Mouse (Mus musculus) WW6 (cell line): ENCODE results near the gene Rtkn2.
A peak's percentile ranks its signal among the peaks of the same experiment; 100 is the strongest.
"Not testable (repeated sequence)": the region's sequence is repeated elsewhere in the genome, so short reads cannot be mapped to it uniquely, and the experiment has no call there.

Experiments used
- DNase-seq: peaks from one replicate; pipeline ENCODE4 v3.0.0-alpha.2; 2013; ENCODE audit warnings: low read depth, low spot score

Rtkn2 gene

DNA sequence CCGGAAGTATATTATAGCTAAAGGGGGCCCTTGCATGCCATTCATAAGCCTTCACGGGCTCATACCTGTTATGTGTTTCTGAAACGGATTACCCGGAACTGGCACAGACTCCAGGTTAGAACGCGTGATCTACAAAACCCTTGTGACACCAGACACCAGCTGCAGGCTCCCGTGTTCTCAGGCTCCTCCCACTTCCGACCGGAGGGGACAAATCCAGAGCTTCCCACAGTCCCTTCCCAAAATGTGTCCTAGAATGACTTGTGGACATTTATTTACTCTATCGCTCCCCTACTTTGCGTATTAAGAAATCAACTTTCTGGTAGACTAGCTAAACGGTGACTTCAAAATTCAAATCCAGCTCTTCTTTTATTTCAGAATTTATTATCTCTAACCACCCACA lies 94.9 kb downstream of the Rtkn2 start:
- peak; percentile 31 for DNase-seq

DNA sequence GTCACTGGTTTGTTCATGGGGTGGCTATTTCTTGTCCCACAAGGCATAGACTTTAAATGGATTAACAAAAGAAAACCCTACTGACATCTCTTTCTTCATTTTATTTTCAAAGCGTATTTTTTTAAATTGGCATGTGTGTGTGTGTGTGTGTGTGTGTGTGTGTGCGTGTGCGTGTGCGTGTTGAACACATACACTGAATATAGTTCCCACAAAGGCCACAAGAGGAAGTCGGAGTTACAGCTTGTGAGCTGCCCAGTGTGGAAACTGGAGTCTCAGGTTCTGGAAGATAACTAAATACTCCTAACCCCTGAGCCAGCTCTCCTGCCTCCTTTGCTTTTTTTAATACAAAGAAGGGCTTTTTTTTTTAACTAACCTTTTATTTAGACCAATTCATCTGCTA lies 95.8 kb downstream of the Rtkn2 start:
- no peak for DNase-seq

DNA sequence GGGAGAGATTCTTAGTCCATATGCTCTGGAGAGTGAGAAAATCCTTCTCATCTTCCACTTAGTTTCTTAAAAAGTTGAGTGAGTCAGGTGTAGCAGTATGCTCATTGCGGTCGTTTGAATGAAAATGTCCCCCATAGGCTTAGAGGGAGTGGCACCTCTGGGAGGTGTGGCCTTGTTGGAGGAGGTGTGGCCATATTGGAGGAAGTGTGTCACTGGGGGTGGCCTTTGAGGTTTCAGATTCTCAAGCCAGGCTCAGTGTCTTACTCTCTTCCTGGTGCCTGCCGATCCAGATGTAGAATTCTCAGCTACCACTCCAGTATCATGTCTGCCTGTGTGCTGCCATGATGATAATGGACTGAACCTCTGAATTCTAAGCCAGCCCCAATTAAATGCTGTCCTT lies 99.3 kb downstream of the Rtkn2 start:
- no peak for DNase-seq

DNA sequence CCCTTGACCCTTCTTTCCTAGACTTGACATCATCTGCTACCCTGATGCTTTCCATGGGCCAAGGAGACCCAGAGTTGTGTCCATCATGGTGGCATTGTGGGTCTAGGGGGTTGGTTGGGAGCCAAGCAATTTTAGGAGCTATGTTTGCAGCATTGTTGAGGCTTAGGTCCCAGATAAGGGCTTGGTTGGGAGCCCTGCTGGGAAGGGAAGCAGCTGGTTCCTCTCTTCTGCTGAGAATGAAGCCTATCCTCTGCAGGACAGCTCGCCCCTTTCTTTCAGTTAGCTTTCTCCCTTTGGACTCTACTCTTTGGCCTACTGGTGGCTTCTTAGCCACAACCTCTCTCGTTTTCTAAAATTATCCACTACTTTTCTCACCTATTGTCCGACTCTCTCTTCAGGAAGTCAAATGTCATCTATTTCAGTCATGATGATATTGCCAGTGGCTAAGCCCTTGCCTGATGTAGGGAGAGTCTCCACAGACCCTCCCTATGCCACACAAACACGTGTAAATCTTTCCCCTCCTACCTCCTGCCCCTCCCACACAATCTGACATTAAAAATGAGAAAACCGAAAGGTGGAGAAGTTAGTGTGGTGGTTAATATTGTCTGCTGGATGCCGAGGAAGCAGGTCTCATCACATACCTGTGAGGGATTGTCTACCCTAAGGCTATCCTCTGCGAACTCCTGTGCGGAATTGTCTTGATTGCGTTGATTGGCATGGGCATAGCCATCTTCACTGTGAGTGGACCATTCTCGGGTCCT lies 100.7 kb downstream of the Rtkn2 start:
- no peak for DNase-seq

DNA sequence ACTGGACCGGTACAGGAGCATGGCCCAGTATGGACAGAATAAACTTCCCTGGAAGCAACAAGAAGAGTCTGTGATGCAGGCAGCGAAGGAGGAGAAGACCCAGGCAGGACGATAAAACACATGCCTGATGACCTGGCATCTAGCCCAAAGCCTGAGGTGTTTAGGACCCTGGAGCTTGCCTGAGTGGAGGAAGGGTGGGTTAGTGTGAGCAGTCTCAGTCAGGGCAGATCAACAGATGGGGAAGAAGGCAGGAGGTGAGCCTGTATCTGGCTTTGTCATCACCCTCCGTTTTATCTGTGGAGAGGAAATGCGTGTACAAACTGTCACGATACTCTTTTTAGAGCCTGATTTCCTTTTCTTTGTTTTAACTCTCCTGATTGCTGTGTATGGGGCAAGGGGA lies 102.3 kb downstream of the Rtkn2 start:
- no peak for DNase-seq

DNA sequence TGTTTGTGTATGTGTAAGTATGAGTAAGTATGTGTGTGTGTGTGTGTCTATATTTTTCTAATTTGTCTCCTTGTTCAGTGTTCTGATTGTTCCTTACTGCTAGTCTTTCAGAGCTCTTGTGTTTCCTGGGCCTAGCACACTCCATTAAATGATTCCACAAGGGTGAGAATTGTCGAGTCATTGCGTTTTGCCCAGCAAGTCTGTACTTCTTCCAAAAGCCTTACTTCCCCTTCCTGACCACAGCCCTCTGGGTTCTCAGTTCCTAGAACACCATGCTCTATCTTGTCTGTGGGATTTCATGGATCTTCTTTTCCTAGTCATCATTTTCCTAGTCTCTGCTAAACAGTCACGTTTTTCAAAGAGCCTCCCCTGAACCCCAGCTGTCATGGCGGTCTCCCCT lies 106.2 kb downstream of the Rtkn2 start:
- DNase-seq = no peak

DNA sequence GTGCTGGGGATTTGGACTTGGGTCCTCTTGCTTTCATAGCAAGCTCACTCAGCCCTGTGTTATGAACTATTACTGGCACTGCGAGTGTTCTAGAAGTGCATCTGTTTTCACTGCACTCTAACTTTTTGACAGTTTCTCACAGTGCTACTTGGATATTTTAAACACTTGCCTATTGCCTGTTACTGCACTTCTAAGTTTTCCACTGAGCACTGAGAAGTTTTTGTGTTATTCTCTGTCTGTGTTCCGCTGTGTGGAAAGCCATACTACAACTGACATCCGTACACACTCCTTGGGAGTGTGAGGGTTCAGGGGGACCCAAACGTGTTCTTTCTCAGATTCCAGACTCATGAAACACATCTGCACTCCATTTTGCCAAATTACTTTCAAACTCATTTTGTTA lies 107.6 kb downstream of the Rtkn2 start:
- DNase-seq = no peak

DNA sequence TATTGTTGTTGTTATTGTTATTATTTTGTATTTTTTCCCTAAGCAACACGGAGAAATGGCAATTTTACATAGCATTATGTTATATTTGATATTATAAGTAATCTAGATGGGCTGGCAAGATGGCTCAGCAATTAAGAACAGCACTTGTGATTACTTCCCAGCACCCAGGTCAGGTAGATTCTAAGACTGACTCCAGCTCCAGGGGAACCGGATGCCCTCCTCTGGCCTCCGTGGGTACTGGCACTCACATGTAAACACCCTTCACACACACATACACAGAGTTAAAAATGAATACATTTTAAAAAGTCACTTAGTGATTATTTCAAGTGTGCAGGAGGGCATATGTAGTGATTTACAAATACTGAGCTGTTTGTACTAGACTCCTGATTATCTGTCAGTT lies 108.4 kb downstream of the Rtkn2 start:
- DNase-seq = no peak

DNA sequence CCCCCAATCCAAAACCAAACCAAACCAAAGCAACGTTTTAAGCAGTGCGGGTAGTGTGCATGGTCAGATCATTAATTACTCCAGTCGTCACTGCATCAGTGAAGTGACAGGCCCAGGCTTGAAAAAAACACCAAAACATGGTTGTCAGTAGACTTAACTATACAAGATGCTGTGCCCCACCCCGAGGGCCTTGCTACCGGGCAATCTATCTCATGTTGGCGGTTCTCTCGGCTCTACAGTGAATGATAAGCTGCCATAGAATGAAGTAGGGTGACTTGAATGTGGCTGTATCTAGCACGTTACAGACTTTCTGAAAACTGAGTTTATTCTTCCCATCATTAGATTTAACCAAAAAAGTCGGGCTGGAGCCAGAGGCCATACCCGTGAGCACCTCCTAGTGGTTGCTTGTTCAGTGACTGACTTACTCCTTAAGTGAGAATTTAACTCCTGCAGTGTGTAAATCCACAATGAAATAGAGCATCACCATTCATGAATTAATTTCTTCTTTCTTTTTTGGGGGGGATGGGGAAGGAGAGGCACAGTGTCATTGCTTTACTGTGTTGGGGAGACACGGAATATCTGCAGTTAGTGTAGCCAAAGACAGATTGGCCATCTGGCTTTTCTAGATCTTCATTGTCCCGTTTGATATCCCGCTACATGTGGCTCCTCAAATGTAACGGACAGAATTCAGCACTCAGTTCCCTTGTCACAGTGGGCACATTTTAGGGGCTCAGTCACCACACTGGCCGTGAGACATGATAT lies 110.2 kb downstream of the Rtkn2 start:
- peak; percentile 20 for DNase-seq

DNA sequence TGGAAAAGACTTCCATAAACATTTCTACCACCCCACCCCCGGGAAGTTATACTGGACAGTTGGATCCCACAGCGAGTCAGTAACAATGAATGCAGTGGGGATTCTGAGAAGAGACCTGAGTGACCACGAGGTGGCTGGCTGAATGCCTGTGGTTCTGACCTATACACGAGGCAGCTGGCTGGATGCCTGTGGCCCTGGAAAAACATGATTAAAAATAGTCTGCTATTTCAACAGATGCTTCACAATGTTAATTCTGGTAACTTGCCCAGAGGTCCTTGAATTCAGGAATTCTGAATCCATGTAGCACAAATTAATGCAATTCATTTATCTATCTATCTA lies 110.8 kb downstream of the Rtkn2 start:
- DNase-seq = no peak

DNA sequence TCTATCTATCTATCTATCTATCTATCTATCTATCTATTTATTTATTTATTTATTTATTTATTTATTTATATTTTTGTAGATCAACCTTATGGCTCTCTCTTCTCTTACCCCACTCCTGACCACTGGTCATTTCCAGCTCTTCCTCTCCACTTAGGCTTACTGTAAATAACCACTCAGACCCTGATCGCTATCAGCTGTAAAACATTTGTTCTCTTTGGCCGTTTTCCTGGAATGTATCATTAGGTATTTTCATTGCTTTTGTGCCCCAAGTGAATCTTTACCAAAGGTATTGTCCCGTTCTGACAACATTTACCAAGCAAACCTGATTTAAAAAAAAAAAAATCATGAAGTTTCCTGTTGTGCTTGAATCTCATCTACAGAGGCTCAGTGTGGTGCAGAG lies 111.2 kb downstream of the Rtkn2 start:
- DNase-seq = no peak

DNA sequence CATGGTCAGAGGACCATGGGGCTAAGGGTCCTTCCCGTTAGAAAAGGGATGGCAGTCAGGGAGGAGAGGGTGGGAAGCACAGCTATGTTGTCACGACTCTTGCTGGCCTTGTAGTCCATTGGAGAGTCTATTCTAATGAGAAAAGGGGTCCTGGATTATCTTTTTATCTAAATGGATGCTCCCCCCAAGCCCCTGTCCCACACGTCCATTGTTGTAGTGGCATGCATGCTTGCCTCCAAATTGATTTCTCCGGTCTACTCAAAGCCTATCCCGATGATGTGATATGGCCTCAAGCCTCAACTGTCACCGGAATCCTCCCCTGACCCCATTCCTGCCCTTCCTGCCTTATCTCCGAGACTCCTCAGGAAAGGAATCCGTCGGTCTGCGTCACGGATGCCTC lies 111.6 kb downstream of the Rtkn2 start:
- DNase-seq = no peak

DNA sequence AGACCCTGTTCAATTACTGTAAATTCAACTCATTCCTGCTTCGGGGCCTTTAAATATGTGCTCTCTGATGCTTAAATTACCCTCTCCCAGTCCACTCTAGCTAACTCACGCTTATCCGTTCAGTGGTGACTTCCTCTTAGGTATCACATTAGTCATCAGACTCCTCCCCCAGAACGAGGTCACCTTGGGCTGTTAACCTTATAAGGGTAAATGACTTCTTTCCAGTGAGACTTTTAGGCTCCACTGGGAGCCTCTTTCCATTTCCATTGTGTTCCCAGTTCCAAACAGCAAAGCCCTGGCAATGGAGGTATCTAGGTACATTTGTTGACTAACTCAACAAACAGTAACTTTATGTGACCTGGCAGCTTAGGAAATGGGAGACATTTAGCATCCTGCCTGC lies 112.5 kb downstream of the Rtkn2 start:
- DNase-seq = peak; percentile 20

DNA sequence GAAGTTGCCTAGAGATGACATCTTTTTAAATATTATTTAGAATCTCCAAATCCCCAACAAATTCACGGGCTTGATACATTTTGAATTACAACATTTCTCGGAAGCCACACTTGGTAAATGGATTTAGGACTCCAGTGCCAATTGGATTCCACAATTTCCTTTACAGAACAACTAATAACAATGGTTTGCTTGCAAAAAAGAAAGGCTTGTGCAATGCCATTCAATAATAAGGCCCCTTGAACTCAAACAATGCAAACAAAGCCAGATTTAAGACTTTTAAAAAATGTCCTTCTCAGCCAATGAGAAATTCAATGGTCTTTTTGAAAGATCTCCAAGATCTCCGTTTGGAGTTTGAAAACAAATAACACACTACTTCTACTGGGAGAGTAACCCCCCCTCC lies 114.1 kb downstream of the Rtkn2 start:
- DNase-seq = no peak

DNA sequence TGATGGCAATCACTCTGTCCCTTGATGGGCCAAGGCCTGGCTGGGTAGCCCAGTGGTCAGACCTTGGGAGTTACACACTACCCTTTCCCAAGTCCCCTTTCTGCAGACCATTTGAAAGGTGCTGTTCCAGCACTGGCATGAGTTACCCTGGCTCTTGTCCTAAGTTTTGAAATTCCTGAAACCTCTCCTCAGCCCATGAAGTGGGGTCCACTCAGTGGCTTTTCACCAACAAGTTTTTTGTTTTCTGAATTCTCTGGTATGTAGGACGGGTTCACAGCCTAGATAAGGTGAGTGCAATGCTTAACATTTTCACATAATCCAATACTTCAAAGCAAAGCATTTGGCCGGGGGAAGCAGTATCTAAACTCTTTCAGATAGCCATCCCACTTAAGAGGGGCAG lies 115.8 kb downstream of the Rtkn2 start:
- no peak for DNase-seq

DNA sequence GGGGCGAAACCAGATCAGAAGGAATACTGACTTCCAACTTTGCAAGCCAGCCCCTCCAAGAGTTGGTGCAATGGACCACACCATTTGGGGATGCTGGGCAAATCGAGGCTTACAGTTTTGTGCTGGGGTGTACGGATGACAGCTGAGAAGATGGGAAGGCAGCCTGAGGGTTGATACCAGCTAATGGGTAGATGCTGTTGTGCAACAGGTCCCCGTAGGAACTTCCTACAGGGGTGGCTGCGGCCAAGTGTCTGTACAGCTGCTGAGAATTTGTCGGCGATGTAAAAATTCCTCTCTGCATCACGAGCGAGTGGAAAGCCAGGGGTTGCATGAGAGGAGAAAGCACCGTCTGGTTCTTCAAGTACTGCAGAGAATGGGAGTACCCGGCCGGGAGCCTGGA lies 117.0 kb downstream of the Rtkn2 start:
- no peak for DNase-seq

DNA sequence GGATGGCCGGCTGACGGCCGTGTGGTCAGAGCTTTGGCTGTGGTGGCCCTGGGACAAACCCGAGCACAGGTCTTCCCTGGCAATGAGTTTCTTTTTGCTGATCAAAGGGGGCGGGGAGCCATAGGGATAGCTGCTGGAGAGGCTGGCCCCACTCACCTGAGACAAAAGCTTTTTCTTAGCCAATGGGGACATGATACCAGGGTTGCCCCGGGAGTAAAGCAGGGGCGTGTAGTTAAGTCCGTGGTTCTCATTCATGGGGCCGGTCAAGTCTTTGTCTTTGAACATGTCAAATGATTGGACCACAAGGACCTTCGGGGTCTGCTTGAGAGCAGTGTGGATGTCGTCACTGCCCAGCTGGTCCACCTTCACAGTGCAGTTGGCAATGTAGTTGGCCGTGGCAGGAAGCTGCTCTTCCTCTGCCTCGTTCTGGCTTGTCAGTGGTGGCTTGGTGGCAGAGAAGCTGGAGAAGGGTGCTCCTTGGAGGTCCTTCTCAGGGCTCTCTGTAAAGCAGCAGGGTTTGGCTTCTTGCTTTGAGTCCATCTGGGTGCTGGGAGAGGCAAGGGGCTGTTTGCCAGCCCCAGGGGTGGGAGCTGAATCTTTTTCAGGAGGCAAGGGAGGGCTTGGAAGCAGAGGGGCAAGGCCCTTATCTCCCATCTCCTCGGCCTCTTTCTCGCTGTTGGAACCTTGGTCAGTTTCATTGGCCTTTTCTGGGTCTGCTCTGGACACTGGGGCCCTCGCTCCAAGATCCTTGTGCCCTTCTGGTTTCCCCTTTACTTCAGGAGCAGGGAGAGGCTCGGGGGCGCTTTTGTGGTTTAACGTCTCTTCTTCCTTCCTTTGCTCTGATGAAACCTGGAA lies 118.7 kb downstream of the Rtkn2 start:
- DNase-seq = no peak

DNA sequence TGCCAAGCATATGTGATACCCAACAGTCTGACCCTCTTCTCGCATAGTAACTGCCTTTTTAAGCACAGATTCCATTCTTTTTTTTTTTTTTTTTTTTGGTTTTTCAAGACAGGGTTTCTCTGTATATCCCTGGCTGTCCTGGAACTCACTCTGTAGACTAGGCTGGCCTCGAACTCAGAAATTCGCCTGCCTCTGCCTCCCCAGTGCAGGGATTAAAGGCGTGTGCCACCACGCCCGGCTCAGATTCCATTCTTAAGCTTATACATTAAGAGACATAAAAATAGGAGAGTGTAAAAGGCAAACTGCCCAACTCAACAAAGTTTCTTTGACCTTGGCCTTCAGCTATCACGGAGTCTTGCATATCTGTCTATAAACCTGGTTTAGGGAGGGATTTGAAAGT lies 120.4 kb downstream of the Rtkn2 start:
- DNase-seq = not testable (repeated sequence)

DNA sequence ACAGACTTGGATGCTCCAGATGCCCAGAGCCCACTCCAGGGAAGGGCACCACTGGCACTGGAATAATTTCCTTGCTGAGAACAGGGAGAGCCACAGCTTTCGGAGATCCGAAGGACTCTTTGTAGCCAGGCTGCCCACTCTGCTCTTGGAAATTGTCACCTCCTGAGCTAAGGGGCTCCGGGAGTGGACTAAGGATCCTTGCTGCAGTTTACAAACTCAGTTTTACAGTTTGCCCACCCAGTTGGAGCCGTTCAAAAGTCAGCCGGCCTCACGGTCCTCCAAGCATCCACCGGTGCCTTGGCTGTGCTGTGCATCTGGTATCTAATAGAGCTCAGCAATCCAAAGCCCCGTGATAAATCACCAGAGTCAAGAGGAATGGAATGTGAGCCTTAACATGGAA lies 121.1 kb downstream of the Rtkn2 start:
- no peak for DNase-seq

DNA sequence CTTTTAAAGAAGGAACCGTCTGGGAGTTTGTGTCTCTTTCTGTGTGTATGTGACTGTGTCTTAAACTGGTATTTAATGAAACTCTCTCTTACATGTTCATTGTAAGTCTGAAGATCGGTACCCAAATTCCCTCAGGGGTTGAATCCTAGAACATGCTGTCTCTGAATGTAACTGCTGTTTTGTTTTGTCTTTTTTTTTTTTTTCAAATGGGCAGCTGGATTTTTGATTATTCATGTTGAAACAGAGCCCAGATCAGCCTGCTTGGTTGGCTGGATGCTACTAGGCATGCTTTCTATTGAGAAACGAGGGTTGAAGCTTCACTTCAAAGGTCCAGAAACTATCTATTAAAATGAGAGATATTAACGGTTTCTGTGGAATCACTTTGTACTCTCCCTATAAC lies 121.9 kb downstream of the Rtkn2 start:
- DNase-seq = no peak

DNA sequence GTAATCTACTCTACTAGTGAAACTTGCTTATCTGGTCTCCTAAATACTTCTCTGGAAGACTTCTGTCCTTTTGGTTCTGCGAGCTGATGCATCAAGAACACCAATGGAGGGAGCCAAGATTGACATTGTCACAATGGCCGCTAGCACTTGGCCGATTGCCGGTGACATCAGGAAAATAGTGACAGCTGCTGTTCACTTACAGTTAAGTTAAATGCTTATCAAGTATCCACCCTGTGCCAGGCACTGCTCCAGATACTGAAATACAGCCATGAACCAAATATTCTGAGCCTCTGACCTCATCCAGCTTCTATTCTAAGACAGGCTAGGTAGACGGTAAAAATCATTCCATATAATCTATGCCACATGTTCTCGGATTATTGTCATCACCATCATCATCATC lies 123.2 kb downstream of the Rtkn2 start:
- no peak for DNase-seq

DNA sequence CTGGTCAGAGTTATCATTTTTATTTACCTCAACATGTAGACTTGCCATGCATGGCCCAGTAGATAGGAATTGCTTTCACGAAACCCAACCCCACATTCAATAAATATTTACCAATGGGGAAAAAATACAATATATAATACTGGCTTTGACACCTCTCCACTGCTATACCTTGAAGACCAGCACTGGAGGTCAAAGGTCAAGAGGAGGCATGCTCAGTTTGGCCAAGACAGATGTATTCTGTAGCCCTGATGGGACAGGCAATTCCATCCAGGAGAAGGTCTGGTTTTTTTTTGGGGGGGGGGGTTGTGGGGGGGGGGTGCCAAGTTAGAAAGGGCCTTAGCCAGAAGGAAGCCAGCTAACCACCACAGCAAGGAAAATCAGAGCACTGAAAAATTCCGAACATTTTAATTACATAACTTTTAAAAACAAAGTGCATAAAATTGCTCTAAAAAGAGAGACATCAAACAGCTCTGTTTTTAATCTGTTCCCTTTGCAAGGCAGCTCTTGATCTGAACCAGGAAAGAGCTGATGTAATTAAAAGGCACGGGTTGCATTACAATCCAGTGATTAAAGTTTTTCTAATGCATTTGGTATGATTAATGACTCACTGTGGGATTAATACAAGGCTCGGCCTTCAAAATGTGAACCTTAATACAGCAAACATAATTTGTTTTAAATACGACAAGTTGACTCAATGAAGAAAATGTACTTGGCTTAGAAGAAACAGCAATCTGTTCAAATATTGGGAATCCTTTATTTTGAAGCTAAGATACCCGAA lies 123.9 kb downstream of the Rtkn2 start:
- no peak for DNase-seq
